Mouse (Mus musculus) ES-Bruce4 (cell line): Measurements from ENCODE around the gene Camk2d. TPM values are rescaled to one million over a fixed set of nuclear protein-coding genes. Genes with fewer than 3 reads are reported as not detected.

Source experiments
- H3K27ac ChIP-seq: 2 replicates; pipeline ENCODE4 v1.5.1; 2012; ENCODE audit warnings: low read length, inconsistent platforms; ENCODE audit not compliant: insufficient read depth
- H3K27me3 ChIP-seq: 2 replicates; pipeline ENCODE4 v1.6.1; 2012; ENCODE audit warnings: mild to moderate bottlenecking, low read length, inconsistent platforms; ENCODE audit not compliant: control insufficient read depth, poor library complexity, insufficient read depth, severe bottlenecking
- H3K36me3 ChIP-seq: 2 replicates; pipeline ENCODE4 v1.6.1; 2012; ENCODE audit warnings: inconsistent platforms, mild to moderate bottlenecking, low read length, moderate library complexity; ENCODE audit not compliant: control insufficient read depth, poor library complexity, insufficient read depth, severe bottlenecking
- H3K4me1 ChIP-seq: one replicate; pipeline ENCODE4 v1.8.1; 2011; ENCODE audit warnings: low read length; ENCODE audit not compliant: control insufficient read depth, insufficient read depth
- H3K4me3 ChIP-seq: 2 replicates; pipeline ENCODE4 v1.5.1; 2011; ENCODE audit warnings: low read depth, mild to moderate bottlenecking, low read length
- H3K9ac ChIP-seq: 2 replicates; pipeline ENCODE4 v1.6.1; 2012; ENCODE audit warnings: low read depth, mild to moderate bottlenecking, inconsistent platforms; ENCODE audit not compliant: poor library complexity, severe bottlenecking
- H3K9me3 ChIP-seq: replicated peaks from 2 replicates; pipeline ENCODE4 v1.6.1; 2012; ENCODE audit warnings: mild to moderate bottlenecking, low read length, inconsistent platforms; ENCODE audit not compliant: control insufficient read depth, poor library complexity, insufficient read depth, severe bottlenecking
- CTCF ChIP-seq: IDR thresholded peaks from one replicate; pipeline ENCODE4 v1.8.1; 2011; ENCODE audit warnings: low read depth, low read length
- EP300 ChIP-seq: IDR thresholded peaks from 2 replicates; pipeline ENCODE4 v1.6.1; 2011; ENCODE audit warnings: low read depth, low read length; ENCODE audit not compliant: insufficient read depth
- POLR2A ChIP-seq: IDR thresholded peaks from one replicate; pipeline ENCODE4 v1.8.1; 2011; ENCODE audit warnings: low read length; ENCODE audit not compliant: insufficient read depth
- polyA plus RNA-seq: library from polyadenylated mRNA; stranded (reverse); fragments of >200 nt; gene quantifications from 2 replicates; pipeline ENCODE4 v1.2.4, GENCODE M21; 2011; ENCODE audit warnings: low read depth; ENCODE audit not compliant: missing spikeins, insufficient read depth, insufficient read length

Camk2d gene
- polyA plus RNA-seq, 1 experiment: 32.9 TPM

DNA sequence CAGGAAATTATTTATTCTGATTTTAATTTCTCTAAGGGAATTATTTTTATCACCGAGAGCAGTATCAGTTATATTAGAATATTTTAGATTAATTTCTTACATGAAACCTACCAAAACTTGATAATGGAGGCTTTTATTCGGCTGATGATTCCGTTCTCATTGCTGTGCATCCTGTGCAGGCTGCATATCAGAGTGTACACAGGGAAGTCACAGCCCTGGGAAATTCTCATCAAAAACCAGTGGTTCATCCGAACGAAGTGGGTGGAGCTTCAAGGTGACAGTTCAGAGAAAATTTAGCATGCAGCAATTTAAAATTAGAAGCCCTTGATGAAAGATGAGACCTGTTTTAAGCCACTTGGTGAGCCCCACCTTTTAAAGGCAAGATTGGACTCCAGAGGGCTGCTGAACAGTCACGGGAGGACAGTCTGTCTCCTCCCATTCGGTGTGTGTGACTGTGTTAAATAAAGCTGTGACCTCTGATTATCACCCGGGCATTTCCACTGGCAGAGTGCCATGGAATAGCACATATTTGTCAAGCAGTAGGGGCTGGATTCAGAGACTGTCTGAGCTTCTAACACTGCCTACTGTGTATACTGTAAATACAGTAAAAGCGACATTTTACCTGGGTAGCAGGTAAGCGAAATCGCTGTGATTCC is 150.2 kb downstream of the Camk2d start:
- Histone ChIP-seq H3K27me3 (no peaks in the 10 kb centered on the region), H3K9me3 (no peaks in the 10 kb centered on the region), H3K36me3 (no peaks in the 10 kb centered on the region), H3K27ac (no peak overlapping the region), H3K4me1 (peaks cover 2% of the 10 kb centered on the region), H3K9ac (no peak overlapping the region), H3K4me3 (no peak overlapping the region)
- TF ChIP-seq POLR2A (no peak), EP300 (no peak), CTCF (no peak)

DNA sequence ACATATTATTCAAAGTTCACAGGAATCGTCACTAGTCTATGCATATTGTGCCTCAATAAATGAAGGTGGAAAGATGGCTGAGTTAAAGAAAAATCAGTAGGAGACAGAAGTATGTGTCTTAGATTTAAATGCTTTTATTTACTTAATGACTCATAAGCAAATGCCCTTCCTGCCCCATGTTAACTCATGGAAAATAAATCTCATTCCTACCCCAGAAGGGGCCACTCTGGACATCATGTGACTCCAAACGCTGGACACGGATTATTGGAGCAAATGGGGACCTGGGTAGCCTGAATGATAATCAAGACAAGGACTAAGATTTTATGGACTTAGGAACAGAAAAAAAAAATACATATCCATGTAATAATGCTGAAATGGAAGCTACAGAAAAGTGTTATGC is 151.5 kb downstream of the Camk2d start:
- H3K27me3 ChIP-seq: no peaks in the 10 kb centered on the region
- H3K9ac ChIP-seq: no peak overlapping the region
- H3K36me3 ChIP-seq: no peaks in the 10 kb centered on the region
- TF ChIP-seq EP300 (no peak), CTCF (no peak), POLR2A (no peak)
- no peak overlapping the region for H3K27ac ChIP-seq
- H3K4me1 ChIP-seq: peaks cover 2% of the 10 kb centered on the region
- H3K9me3 ChIP-seq: no peaks in the 10 kb centered on the region
- no peak overlapping the region for H3K4me3 ChIP-seq

- TF ChIP-seq EP300 (no peak), POLR2A (no peak), CTCF (no peak)
- Histone ChIP-seq H3K27ac (no peak overlapping the region), H3K4me3 (no peak overlapping the region), H3K36me3 (no peaks in the 10 kb centered on the region), H3K9ac (no peak overlapping the region), H3K27me3 (no peaks in the 10 kb centered on the region), H3K9me3 (no peaks in the 10 kb centered on the region), H3K4me1 (no peaks in the 10 kb centered on the region)
These were observed 155.4 kb downstream of the Camk2d start for GRCm38 (mm10) chr3:126751377-126752098.

DNA sequence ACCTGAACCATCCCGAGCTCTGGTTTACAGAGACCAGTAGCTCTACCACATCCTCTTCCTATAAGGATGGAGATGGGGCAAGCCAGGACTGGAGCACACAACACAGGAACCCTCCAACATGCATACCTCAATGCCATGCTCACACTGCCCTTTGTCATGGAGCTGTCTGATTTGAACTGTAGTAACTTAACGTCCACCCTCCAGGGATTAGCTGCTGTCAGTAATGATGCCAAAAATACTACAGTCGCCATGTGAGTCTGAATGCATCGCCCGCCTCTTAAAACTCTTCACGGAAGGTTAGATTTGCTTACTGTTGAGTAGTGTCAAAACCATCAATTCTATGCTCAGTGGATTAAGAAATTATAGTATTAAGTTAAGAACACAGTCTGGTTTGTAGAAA is 156.9 kb downstream of the Camk2d start:
- no peak for TF ChIP-seq EP300

GRCm38 (mm10) chr3:126758398-126758797 is 162.3 kb downstream of the Camk2d start:
- Histone ChIP-seq H3K4me1 (no peaks in the 10 kb centered on the region), H3K27ac (no peak overlapping the region), H3K27me3 (no peaks in the 10 kb centered on the region), H3K9me3 (no peaks in the 10 kb centered on the region), H3K9ac (no peak overlapping the region), H3K4me3 (no peak overlapping the region), H3K36me3 (no peaks in the 10 kb centered on the region)
- TF ChIP-seq CTCF (no peak), EP300 (no peak), POLR2A (no peak)

More for the DNA sequence above, 156.9 kb downstream of the Camk2d start:
- no peaks in the 10 kb centered on the region for H3K4me1 ChIP-seq
- H3K4me3 ChIP-seq: no peak overlapping the region
- H3K27ac ChIP-seq: no peak overlapping the region
- H3K36me3 ChIP-seq: no peaks in the 10 kb centered on the region
- H3K9ac ChIP-seq: no peak overlapping the region
- no peaks in the 10 kb centered on the region for H3K9me3 ChIP-seq
- no peaks in the 10 kb centered on the region for H3K27me3 ChIP-seq

DNA sequence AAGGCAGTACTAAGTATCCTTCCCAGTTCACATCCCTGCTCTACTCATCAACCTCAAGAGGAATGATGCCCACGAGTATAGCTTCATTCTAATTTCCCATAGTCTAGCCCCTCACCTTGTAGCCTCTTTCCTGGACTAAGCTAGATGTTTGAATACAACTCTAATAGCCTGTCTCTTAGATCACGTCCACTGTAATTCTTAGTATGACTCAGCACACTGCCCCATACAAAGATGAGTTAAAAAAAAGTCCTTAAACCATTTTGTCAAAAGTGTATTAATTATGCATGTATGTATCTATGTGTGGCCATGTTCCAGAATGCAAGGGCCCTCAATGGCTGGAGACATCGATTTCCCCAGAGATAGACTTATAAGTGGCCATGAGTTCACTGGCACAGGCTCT is 164.5 kb downstream of the Camk2d start:
- Histone ChIP-seq H3K9me3 (no peaks in the 10 kb centered on the region), H3K9ac (no peak overlapping the region), H3K36me3 (no peaks in the 10 kb centered on the region), H3K4me3 (no peak overlapping the region), H3K27me3 (no peaks in the 10 kb centered on the region), H3K27ac (no peak overlapping the region), H3K4me1 (no peaks in the 10 kb centered on the region)
- TF ChIP-seq CTCF: no peak
- no peak for TF ChIP-seq POLR2A
- no peak for TF ChIP-seq EP300
